Mouse (Mus musculus) C2C12 (cell line): ENCODE measurements around the gene Mns1. TPM values are rescaled to one million over a fixed set of nuclear protein-coding genes. Genes with fewer than 3 reads are reported as not detected.
"Not testable (repeated sequence)": the region's sequence is repeated elsewhere in the genome, so short reads cannot be mapped to it uniquely, and the experiment has no call there.

Source experiments
- H3K27me3 ChIP-seq: one replicate; pipeline ENCODE4 v1.6.1; 2011; ENCODE audit not compliant: control insufficient read depth, insufficient read depth, insufficient read length
- H3K36me3 ChIP-seq: one replicate; pipeline ENCODE4 v1.6.1; 2011; ENCODE audit not compliant: control insufficient read depth, insufficient read depth
- H3K4me3 ChIP-seq: one replicate; pipeline ENCODE4 v1.5.1; 2011; ENCODE audit warnings: mild to moderate bottlenecking, control low read depth; ENCODE audit not compliant: poor library complexity, insufficient read depth, severe bottlenecking
- H3K79me2 ChIP-seq: one replicate; pipeline ENCODE4 v1.6.1; 2011; ENCODE audit not compliant: control insufficient read depth, insufficient read depth
- H3K79me3 ChIP-seq: one replicate; pipeline ENCODE4 v1.6.1; 2011; ENCODE audit warnings: low read depth, control low read depth
- H3ac ChIP-seq: one replicate; pipeline ENCODE3; 2011; ENCODE audit warnings: low read depth; ENCODE audit not compliant: control insufficient read depth, insufficient read length
- CEBPB ChIP-seq: IDR thresholded peaks from one replicate; pipeline ENCODE4 v1.6.1; 2011; ENCODE audit warnings: low read depth, mild to moderate bottlenecking, control low read depth, moderate library complexity
- CTCF ChIP-seq: IDR thresholded peaks from one replicate; pipeline ENCODE4 v1.5.1; 2011; ENCODE audit not compliant: control insufficient read depth, insufficient read depth, insufficient read length
- FOSL1 ChIP-seq: IDR thresholded peaks from one replicate; pipeline ENCODE4 v1.8.0; 2011; ENCODE audit warnings: mild to moderate bottlenecking, low read length; ENCODE audit not compliant: poor library complexity, insufficient read depth, severe bottlenecking
- MAX ChIP-seq: IDR thresholded peaks from one replicate; pipeline ENCODE4 v1.6.1; 2011; ENCODE audit warnings: mild to moderate bottlenecking, control low read depth
- MYOD1 ChIP-seq: IDR thresholded peaks from one replicate; pipeline ENCODE4 v1.6.1; 2011; ENCODE audit warnings: low read depth; ENCODE audit not compliant: control insufficient read depth, insufficient read length
- MYOG ChIP-seq: IDR thresholded peaks from one replicate; pipeline ENCODE4 v1.6.1; 2011; ENCODE audit not compliant: control insufficient read depth, insufficient read length; ENCODE audit errors: extremely low read depth
- USF1 ChIP-seq: IDR thresholded peaks from one replicate; pipeline ENCODE4 v1.6.1; 2011; ENCODE audit warnings: low read depth, mild to moderate bottlenecking, control low read depth, moderate library complexity
- polyA plus RNA-seq: library from polyadenylated mRNA; unstranded; fragments of >200 nt; fragmentation: generic; extraction: Trizol; gene quantifications from one replicate; pipeline ENCODE4 v1.2.1, GENCODE M21; 2012; ENCODE audit warnings: missing spikeins

Mns1 gene
- polyA plus RNA-seq, 1 experiment = 2.5 TPM

- H3ac ChIP-seq = no peak overlapping the region
- H3K36me3 ChIP-seq = no peaks in the 10 kb centered on the region
- no peaks in the 10 kb centered on the region for H3K79me3 ChIP-seq
- no peaks in the 10 kb centered on the region for H3K27me3 ChIP-seq
- no peak overlapping the region for H3K4me3 ChIP-seq
- H3K79me2 ChIP-seq = no peaks in the 10 kb centered on the region
- TF ChIP-seq MYOD1 (no peak), MYOG (no peak), CTCF (no peak), MAX (no peak), FOSL1 (no peak), CEBPB (no peak), USF1 (no peak)
Observed at GRCm38 (mm10) chr9:72449841-72450240, 12.0 kb downstream of the Mns1 start.

GRCm38 (mm10) chr9:72450363-72450762 lies 12.6 kb downstream of the Mns1 start:
- TF ChIP-seq MAX = no peak
- no peak for TF ChIP-seq CTCF
- no peak for TF ChIP-seq MYOG
- no peak for TF ChIP-seq FOSL1
- no peak for TF ChIP-seq CEBPB
- no peak for TF ChIP-seq USF1
- no peak for TF ChIP-seq MYOD1
- no peaks in the 10 kb centered on the region for H3K27me3 ChIP-seq
- H3K79me2 ChIP-seq = no peaks in the 10 kb centered on the region
- H3K36me3 ChIP-seq = no peaks in the 10 kb centered on the region
- no peaks in the 10 kb centered on the region for H3K79me3 ChIP-seq
- no peak overlapping the region for H3ac ChIP-seq
- no peak overlapping the region for H3K4me3 ChIP-seq

GRCm38 (mm10) chr9:72451111-72451510 lies 13.3 kb downstream of the Mns1 start:
- H3K27me3 ChIP-seq = no peaks in the 10 kb centered on the region
- H3K79me2 ChIP-seq = no peaks in the 10 kb centered on the region
- no peak overlapping the region for H3K4me3 ChIP-seq
- H3K79me3 ChIP-seq = no peaks in the 10 kb centered on the region
- no peak overlapping the region for H3ac ChIP-seq
- TF ChIP-seq MYOG = no peak
- TF ChIP-seq CEBPB = no peak
- TF ChIP-seq USF1 = no peak
- no peak for TF ChIP-seq CTCF
- TF ChIP-seq FOSL1 = no peak
- H3K36me3 ChIP-seq = no peaks in the 10 kb centered on the region

GRCm38 (mm10) chr9:72454281-72454680 lies 16.5 kb downstream of the Mns1 start:
- not testable (repeated sequence) for H3K4me3 ChIP-seq, H3ac ChIP-seq, H3K79me3 ChIP-seq, H3K27me3 ChIP-seq, H3K79me2 ChIP-seq
- peaks cover 17% of the 10 kb centered on the region for H3K36me3 ChIP-seq

- no peak overlapping the region for H3ac ChIP-seq
- peaks cover 22% of the 10 kb centered on the region for H3K36me3 ChIP-seq
- H3K79me3 ChIP-seq = no peaks in the 10 kb centered on the region
- H3K27me3 ChIP-seq = no peaks in the 10 kb centered on the region
- H3K4me3 ChIP-seq = no peak overlapping the region
- TF ChIP-seq CTCF (no peak), MYOD1 (no peak), USF1 (no peak)
- H3K79me2 ChIP-seq = no peaks in the 10 kb centered on the region
Observed at GRCm38 (mm10) chr9:72456374-72456773, 18.6 kb downstream of the Mns1 start.

GRCm38 (mm10) chr9:72458233-72458632 lies 20.4 kb downstream of the Mns1 start:
- no peak overlapping the region for H3ac ChIP-seq
- H3K36me3 ChIP-seq = peaks cover 22% of the 10 kb centered on the region
- H3K79me2 ChIP-seq = no peaks in the 10 kb centered on the region
- H3K27me3 ChIP-seq = no peaks in the 10 kb centered on the region
- no peak overlapping the region for H3K4me3 ChIP-seq
- H3K79me3 ChIP-seq = no peaks in the 10 kb centered on the region
- TF ChIP-seq CTCF (peak; percentile 23), MYOG (no peak)

GRCm38 (mm10) chr9:72459703-72460102 lies 21.9 kb downstream of the Mns1 start:
- no peaks in the 10 kb centered on the region for H3K27me3 ChIP-seq
- no peak for TF ChIP-seq FOSL1
- no peak for TF ChIP-seq MYOD1
- TF ChIP-seq USF1 = no peak
- TF ChIP-seq CEBPB = no peak
- no peak for TF ChIP-seq CTCF
- no peak for TF ChIP-seq MYOG
- TF ChIP-seq MAX = no peak
- peaks cover 27% of the 10 kb centered on the region for H3K36me3 ChIP-seq
- H3K79me2 ChIP-seq = no peaks in the 10 kb centered on the region
- no peaks in the 10 kb centered on the region for H3K79me3 ChIP-seq
- no peak overlapping the region for H3ac ChIP-seq
- no peak overlapping the region for H3K4me3 ChIP-seq
